Mouse (Mus musculus): ENCODE measurements around the gene Mkln1.
"Not testable (repeated sequence)": the region's sequence is repeated elsewhere in the genome, so short reads cannot be mapped to it uniquely, and the experiment has no call there.

Mkln1 gene

DNA sequence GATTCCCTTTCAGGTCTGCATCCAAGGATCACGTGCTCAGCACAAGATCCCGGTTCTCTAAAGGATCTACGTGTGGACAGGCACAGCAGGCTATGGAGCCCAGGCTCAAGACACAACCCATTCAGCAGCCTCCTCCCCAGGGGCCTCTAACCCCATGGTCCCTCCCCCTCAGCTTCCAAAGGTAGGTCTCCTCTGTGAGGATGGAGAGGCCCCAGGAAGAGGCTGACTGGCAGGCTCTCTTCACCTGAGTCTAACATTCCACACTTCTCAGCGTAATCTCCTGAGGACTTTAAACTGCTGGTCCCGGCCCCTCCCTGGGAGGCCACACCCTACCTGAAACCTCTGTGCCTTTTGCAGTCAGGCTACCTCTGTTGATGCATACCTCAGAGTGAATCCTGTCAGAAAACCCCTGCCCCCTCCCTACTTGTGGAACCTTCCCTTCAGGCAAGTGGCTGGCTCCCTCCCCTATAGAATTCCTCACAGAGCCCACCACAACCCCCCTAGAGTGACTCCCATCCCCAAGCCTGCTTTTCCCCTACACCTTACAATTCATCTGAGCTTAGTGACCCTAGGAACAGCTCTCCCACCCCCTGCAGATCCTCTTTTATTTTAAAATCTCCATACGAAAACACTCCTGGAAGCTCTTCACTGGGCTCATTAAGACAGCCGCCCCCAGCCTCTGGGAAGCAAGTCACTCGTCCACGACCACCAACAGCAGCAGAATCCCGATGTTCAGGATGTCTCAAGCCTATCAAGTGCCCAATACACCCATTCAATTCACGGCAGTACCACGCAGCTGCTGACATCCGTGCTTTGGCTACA is 161.8 kb downstream of the Mkln1 start:
- no peak for DNase-seq

DNA sequence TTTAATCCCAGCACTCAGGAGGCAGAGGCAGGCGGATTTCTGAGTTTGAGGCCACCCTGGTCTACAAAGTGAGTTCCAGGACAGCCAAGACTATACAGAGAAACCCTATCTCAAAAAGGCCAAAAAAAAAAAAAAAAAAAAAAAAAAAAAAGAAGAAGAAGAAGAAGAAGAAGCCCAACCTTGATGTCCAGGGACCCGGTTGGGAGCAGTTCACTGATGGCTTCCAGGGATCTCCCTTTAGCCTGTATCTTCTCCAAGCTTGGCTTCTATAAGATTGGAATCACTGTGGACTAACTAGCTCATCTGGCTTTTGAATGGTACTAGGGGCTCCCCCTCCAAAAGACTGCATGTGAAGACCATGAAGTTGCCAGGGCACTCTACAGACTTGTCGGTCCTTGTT is 163.4 kb downstream of the Mkln1 start:
- DNase-seq = not testable (repeated sequence)

DNA sequence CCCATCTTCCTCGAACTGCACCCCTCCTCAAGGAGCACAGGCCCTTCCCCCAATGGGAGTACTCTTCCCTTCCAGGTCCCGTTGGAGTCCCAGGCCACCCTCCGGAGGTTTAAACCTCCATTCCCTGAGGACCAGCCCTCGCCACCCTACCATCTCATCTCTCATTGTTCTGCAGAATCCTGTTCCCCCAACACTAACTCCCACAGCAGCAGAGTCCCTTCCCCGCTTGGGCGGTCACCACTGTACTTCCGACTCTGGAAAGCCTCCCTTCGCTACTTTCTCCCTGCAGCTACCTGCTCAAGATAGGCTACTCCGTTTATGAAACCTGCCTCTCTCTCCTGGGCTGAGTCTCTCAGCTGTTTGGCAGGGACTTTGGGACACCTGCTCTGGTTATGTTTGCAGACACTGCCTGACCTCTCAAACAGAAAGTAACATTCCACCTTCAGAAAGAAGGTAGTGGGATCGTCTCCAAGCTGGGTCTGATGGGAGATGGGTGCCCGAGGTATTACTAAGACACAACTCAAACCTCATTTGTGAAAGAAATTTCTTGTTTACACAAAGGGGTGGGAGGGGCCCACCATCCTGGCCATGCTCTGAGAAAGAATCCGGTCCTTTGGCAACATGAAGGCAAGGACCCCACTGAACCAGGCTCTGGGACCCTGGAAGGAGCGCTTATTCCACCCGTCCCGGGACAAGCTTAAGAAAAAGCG is 164.0 kb downstream of the Mkln1 start:
- DNase-seq = no peak

GRCm38 (mm10) chr6:31563235-31564181 is 165.0 kb downstream of the Mkln1 start, which contains the start of gene Podxl:
Gene Podxl (minus strand): TSS chr6:31563981.
- peak; percentile 66 to 70 for DNase-seq

DNA sequence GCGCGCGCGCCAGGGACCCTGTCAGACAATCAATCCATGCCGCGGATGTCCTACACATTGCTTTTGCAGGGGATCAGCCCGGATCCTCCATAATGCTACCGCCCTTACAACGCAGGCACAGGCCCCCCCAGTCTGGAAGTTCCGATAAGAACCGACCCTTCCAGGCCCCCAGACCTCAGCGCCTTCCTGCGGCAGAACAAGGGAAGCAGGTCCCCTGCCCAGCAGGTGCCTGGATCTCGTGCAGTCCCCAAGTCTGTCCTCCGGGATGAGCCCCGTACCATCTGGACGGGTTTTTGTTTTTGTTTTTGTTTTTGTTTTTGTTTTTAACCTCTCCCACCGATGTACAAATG is 165.6 kb downstream of the Mkln1 start:
- DNase-seq = no peak

- DNase-seq = no peak
Observed at GRCm38 (mm10) chr6:31564901-31565391, 166.4 kb downstream of the Mkln1 start.

Data from thymus, postnatal 36 days (tissue).